Mouse (Mus musculus): ENCODE results near the gene Macf1. TPM values are rescaled to one million over a fixed set of nuclear protein-coding genes. Genes with fewer than 3 reads are reported as not detected.
A peak's percentile ranks its signal among the peaks of the same experiment; 100 is the strongest.

The Macf1 gene
- polyA plus RNA-seq, 1 experiment from 2014 or later: 114 TPM

DNA sequence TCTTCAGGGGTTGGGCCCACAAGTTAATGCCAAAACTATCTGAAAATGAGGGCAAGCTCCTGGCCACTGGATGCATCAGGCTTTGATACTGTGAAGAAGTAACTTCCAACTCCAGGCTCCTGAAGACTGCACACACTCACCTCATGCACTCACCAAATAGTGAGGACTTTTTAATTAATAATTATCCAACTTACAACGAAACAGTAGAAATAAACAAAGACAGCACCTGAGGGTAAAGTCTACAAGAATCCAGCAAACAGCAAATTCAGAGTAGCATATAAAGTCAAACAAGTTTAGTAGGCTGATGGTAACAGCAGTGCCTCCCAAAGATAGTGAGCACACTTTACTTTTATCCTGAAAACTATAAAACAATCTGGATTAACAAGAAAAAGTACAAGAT, 168.5 kb downstream of the Macf1 start:
- no peak overlapping the region for H3K27ac ChIP-seq (ENCODE audit: low read depth, low read length)
- no peaks in the 10 kb centered on the region for H3K36me3 ChIP-seq (ENCODE audit: control insufficient read depth, insufficient read depth, low read length)
- no peak overlapping the region for H3K4me3 ChIP-seq (ENCODE audit: low read depth, low read length)
- no peak overlapping the region for H3K9ac ChIP-seq (ENCODE audit: low read depth, low read length)
- no peak for DNase-seq (ENCODE audit: low spot score)
- no peak overlapping the region for H3K4me2 ChIP-seq (replicated peaks; ENCODE audit: low read depth, low read length)
- no peaks in the 10 kb centered on the region for H3K4me1 ChIP-seq (replicated peaks; ENCODE audit: control insufficient read depth, insufficient read depth, low read length)
- ATAC-seq (ENCODE audit: low FRiP score): no peak
- no peaks in the 10 kb centered on the region for H3K9me3 ChIP-seq (ENCODE audit: control insufficient read depth, low read length)
- no peaks in the 10 kb centered on the region for H3K27me3 ChIP-seq (ENCODE audit: control insufficient read depth, insufficient read depth, low read length)
- 97% methylated on average over 1 of the region's 1 CpGs for WGBS

DNA sequence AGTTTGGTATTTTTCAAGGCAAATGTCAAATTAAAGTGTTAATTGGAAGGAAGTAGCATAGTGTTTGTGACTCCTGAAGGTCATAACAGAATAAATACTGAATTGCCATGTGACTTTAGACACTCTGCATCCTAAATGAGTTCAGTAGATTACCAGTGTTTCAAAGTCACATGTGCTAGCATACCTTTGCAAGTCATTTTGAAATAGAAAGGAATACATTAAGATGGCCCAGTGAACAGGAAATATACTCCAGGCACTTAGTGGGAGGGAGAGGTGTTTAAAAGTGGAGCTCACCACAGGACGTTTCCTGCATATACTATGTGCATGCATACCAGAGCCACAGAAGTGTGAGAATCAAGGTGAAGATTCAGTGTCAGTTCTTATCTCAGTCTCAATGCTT, 174.0 kb downstream of the Macf1 start:
- 0 out of 2 replicates have a peak, but pooled peaks cover 3% of the 10 kb centered on the region for H3K36me3 ChIP-seq (ENCODE audit: control insufficient read depth, insufficient read depth, low read length)

DNA sequence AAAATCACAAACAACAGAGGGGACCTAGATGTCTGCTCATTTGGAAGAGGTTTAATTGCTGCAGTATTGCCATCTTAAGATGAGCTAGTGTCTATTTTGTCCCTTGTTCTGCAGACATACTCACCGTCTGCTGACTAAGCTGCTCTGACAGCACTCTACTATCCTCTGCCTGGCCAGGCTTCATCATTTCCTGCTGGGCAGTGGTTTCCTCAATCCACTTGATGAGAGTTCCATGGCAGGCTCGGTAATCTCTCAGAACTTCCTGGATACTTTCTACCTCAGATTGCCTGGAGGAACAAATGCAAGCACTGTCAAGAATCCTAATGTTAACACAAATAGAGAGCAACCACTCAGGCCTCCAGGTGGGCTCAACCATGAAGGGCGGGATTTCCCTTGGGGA, 195.1 kb downstream of the Macf1 start:
- ATAC-seq (ENCODE audit: low FRiP score) (no peak), DNase-seq (ENCODE audit: low spot score) (no peak)
- no peaks in the 10 kb centered on the region for H3K4me1 ChIP-seq (replicated peaks; ENCODE audit: control insufficient read depth, insufficient read depth, low read length)

More for the DNA sequence above, 174.0 kb downstream of the Macf1 start:
- no peak overlapping the region for H3K9ac ChIP-seq (ENCODE audit: low read depth, low read length)
- ATAC-seq (ENCODE audit: low FRiP score) (no peak), DNase-seq (ENCODE audit: low spot score) (no peak)
- no peak overlapping the region for H3K27ac ChIP-seq (ENCODE audit: low read depth, low read length)
- no peaks in the 10 kb centered on the region for H3K4me1 ChIP-seq (replicated peaks; ENCODE audit: control insufficient read depth, insufficient read depth, low read length)
- no peak overlapping the region for H3K4me3 ChIP-seq (ENCODE audit: low read depth, low read length)
- no peak overlapping the region for H3K4me2 ChIP-seq (replicated peaks; ENCODE audit: low read depth, low read length)
- no peaks in the 10 kb centered on the region for H3K9me3 ChIP-seq (ENCODE audit: control insufficient read depth, low read length)
- H3K27me3 ChIP-seq (ENCODE audit: control insufficient read depth, insufficient read depth, low read length): no peaks in the 10 kb centered on the region
- WGBS: 61% methylated on average over 1 of the region's 1 CpGs

DNA sequence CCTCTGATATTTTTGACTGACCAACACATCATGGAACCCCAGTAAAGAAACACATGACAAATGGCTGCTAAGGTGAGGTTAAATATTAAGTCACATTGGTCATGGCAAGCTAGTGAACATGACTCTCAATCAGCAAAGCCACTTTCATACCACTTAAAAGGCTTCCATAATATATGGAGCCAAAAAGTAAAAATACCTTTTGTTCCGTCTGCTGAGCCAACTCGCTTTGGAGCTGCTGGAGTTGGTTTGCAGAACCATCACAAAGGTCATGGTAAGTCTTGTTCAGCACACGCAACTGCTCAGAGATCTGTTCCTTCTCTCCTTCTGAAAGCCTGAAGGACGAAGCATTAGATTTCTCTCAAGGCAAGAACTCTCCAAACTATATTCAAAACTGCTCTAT, 204.2 kb downstream of the Macf1 start:
- Histone ChIP-seq H3K4me2 (replicated peaks; ENCODE audit: low read depth, low read length) (no peak overlapping the region), H3K27me3 (ENCODE audit: control insufficient read depth, insufficient read depth, low read length) (no peaks in the 10 kb centered on the region), H3K9ac (ENCODE audit: low read depth, low read length) (no peak overlapping the region), H3K4me3 (ENCODE audit: low read depth, low read length) (no peak overlapping the region), H3K9me3 (ENCODE audit: control insufficient read depth, low read length) (no peaks in the 10 kb centered on the region), H3K36me3 (ENCODE audit: control insufficient read depth, insufficient read depth, low read length) (no peaks in the 10 kb centered on the region; the same call in 1 of the 2 replicates), H3K27ac (ENCODE audit: low read depth, low read length) (no peak overlapping the region), H3K4me1 (replicated peaks; ENCODE audit: control insufficient read depth, insufficient read depth, low read length) (no peaks in the 10 kb centered on the region)
- DNase-seq (ENCODE audit: low spot score) (no peak), ATAC-seq (ENCODE audit: low FRiP score) (no peak)
- WGBS: 94% methylated on average over 4 of the region's 4 CpGs

More for the DNA sequence above, 195.1 kb downstream of the Macf1 start:
- Histone ChIP-seq H3K4me2 (replicated peaks; ENCODE audit: low read depth, low read length) (no peak overlapping the region), H3K9me3 (ENCODE audit: control insufficient read depth, low read length) (no peaks in the 10 kb centered on the region), H3K4me3 (ENCODE audit: low read depth, low read length) (no peak overlapping the region), H3K27me3 (ENCODE audit: control insufficient read depth, insufficient read depth, low read length) (no peaks in the 10 kb centered on the region), H3K27ac (ENCODE audit: low read depth, low read length) (no peak overlapping the region), H3K36me3 (ENCODE audit: control insufficient read depth, insufficient read depth, low read length) (peaks cover 18% of the 10 kb centered on the region; the same call in 1 of the 2 replicates), H3K9ac (ENCODE audit: low read depth, low read length) (no peak overlapping the region)
- 86% methylated on average over 3 of the region's 3 CpGs for WGBS

DNA sequence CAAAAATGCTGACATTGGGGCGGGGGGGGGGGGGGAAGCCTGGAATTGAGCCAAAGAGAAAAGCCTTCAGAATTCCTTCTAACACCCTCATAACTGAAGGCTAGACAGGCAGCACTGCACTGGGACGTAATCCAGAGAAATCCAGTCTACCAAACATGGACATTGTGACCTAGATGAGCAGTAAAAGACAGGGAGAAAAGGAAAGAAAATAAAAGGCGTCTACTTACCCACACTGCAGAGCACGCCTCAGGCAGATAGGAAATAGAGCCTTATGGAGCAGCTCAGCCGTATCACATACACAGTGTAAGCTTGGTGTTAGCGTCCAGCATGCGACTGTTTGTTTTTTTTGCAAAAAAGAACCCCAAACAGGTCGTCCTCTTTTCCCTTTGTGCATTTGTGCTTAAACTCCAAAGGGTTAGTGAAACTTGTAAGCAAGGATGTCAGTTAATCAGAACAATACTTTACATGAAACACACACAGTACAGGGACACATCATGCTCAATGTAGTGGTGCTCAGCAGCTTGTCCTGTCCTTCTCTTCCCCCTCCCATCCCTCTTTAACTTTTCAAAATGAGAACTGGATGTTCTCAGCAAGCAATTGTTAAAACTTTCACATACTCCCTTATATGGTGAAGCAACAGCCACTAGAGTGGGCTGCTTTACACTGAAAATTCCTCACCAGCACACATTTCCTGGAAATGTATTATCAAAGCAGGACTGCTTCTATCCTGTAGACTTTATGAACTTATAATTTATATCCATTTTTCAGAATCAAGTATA, 205.3 kb downstream of the Macf1 start:
- no peaks in the 10 kb centered on the region for H3K4me1 ChIP-seq (replicated peaks; ENCODE audit: control insufficient read depth, insufficient read depth, low read length)
- H3K9ac ChIP-seq (ENCODE audit: low read depth, low read length): no peak overlapping the region
- H3K27me3 ChIP-seq (ENCODE audit: control insufficient read depth, insufficient read depth, low read length): no peaks in the 10 kb centered on the region
- no peak overlapping the region for H3K27ac ChIP-seq (ENCODE audit: low read depth, low read length)
- ATAC-seq (ENCODE audit: low FRiP score) (no peak), DNase-seq (ENCODE audit: low spot score) (no peak)
- H3K4me2 ChIP-seq (replicated peaks; ENCODE audit: low read depth, low read length): no peak overlapping the region
- no peak overlapping the region for H3K4me3 ChIP-seq (ENCODE audit: low read depth, low read length)
- 88% methylated on average over 7 of the region's 8 CpGs for WGBS
- H3K9me3 ChIP-seq (ENCODE audit: control insufficient read depth, low read length): no peaks in the 10 kb centered on the region
- no peaks in the 10 kb centered on the region; the same call in 1 of the 2 replicates for H3K36me3 ChIP-seq (ENCODE audit: control insufficient read depth, insufficient read depth, low read length)

DNA sequence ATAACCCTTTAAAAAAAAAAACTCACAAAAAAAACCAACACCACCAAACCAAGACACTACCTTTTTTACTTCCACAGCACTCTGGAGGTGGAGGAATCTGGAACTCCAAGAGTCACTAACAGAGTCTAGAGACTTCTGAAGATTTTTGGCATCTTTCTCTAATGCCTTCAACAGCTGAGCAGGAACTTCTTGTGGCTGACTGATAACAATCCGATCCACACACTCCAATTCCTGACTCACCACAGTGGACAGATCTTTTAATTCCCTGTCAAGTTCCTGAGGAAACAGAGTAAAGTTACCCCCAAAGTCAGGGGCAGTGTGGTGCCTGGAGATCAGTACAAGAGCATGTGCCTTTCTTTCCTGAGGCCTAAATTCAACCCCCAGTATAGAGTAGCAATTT, 218.4 kb downstream of the Macf1 start:
- ATAC-seq (ENCODE audit: low FRiP score): no peak

DNA sequence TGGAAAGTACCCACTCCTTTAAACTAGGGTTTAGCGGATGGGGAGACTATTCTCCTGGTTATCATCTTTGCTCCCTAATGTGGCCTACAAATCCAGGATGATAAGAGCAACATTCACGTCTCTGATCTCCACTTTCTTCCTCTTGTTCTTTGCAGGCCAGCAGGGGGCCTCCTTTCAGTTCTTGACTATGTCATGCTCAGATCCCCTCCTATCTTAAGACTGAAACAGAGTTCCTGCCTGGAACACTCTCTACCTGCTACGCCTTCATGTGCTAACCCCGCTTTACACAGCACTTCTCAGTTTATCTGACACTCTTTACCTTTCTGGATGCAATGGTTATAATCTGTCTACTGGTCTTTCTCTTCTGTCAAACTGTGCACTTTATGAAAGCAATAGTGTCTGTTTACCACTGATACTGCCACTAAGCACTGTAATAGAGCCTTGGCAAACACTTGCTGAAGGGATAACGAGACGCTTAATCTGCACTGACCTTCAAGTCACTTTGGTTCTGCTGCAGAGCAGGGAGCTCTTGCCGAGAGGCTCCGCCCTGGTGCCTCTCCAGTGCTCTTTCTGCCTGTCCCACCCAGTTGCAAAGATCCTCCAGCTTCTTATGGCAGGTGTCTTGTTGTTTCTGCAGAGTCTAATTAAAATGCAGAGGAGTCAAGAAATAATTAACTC, 223.4 kb downstream of the Macf1 start:
- no peak overlapping the region for H3K4me3 ChIP-seq (ENCODE audit: low read depth, low read length)
- WGBS: 85% methylated on average over 8 of the region's 8 CpGs
- H3K36me3 ChIP-seq (ENCODE audit: control insufficient read depth, insufficient read depth, low read length): peaks cover 8% of the 10 kb centered on the region; the same call in 1 of the 2 replicates
- no peaks in the 10 kb centered on the region for H3K9me3 ChIP-seq (ENCODE audit: control insufficient read depth, low read length)
- H3K9ac ChIP-seq (ENCODE audit: low read depth, low read length): no peak overlapping the region
- ATAC-seq (ENCODE audit: low FRiP score) (no peak), DNase-seq (ENCODE audit: low spot score) (peak; percentile 32)
- no peak overlapping the region for H3K4me2 ChIP-seq (replicated peaks; ENCODE audit: low read depth, low read length)
- no peak overlapping the region for H3K27ac ChIP-seq (ENCODE audit: low read depth, low read length)
- no peaks in the 10 kb centered on the region for H3K4me1 ChIP-seq (replicated peaks; ENCODE audit: control insufficient read depth, insufficient read depth, low read length)
- no peaks in the 10 kb centered on the region for H3K27me3 ChIP-seq (ENCODE audit: control insufficient read depth, insufficient read depth, low read length)

More for the DNA sequence above, 218.4 kb downstream of the Macf1 start:
- Histone ChIP-seq H3K27ac (ENCODE audit: low read depth, low read length) (no peak overlapping the region), H3K9ac (ENCODE audit: low read depth, low read length) (no peak overlapping the region), H3K9me3 (ENCODE audit: control insufficient read depth, low read length) (no peaks in the 10 kb centered on the region), H3K4me3 (ENCODE audit: low read depth, low read length) (no peak overlapping the region), H3K27me3 (ENCODE audit: control insufficient read depth, insufficient read depth, low read length) (no peaks in the 10 kb centered on the region), H3K4me1 (replicated peaks; ENCODE audit: control insufficient read depth, insufficient read depth, low read length) (no peaks in the 10 kb centered on the region), H3K4me2 (replicated peaks; ENCODE audit: low read depth, low read length) (no peak overlapping the region), H3K36me3 (ENCODE audit: control insufficient read depth, insufficient read depth, low read length) (peaks cover 2% of the 10 kb centered on the region; the same call in 1 of the 2 replicates)
- WGBS: 87% methylated on average over 1 of the region's 1 CpGs
- no peak for DNase-seq (ENCODE audit: low spot score)

DNA sequence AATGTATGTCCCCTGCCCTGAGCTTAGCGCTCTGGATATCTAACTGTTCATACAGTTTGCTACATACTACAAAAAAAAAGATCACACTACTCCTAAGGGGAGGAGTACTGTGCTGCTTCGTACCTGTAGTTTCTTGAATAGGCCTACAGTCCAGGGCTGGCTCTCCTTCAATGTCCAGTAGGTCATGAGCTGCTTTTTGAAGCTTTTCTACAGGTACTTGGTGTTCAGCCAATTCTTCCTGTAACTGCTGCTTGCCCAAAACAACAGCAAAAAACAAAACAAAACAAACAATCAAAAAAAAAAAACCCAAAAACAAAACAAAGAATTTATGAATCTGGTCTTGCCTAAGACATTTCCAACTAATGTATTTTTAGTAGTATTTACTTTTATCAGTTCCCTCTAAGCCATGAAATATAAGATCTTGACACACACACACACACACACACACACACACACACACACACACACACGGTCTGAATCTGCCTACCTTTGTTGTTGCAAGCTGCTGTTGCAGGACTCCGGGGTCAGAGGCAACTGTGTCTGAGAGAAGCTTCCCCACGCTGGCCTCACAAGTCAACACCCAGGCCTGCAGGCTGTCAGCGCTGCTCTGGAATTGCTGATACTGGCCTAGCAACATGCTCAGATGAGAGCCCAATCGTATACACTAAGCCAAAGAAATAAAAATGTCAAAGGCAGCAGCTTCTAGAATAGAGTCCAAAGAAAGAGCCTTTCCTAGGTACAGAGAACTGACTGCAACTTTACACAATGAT, 229.1 kb downstream of the Macf1 start:
- no peak overlapping the region for H3K4me2 ChIP-seq (replicated peaks; ENCODE audit: low read depth, low read length)
- no peaks in the 10 kb centered on the region for H3K4me1 ChIP-seq (replicated peaks; ENCODE audit: control insufficient read depth, insufficient read depth, low read length)
- no peaks in the 10 kb centered on the region for H3K27me3 ChIP-seq (ENCODE audit: control insufficient read depth, insufficient read depth, low read length)
- WGBS: 86% methylated on average over 7 of the region's 7 CpGs
- no peak overlapping the region for H3K4me3 ChIP-seq (ENCODE audit: low read depth, low read length)
- H3K9ac ChIP-seq (ENCODE audit: low read depth, low read length): no peak overlapping the region
- H3K27ac ChIP-seq (ENCODE audit: low read depth, low read length): no peak overlapping the region
- H3K36me3 ChIP-seq (ENCODE audit: control insufficient read depth, insufficient read depth, low read length): peaks cover 8% of the 10 kb centered on the region; the same call in 1 of the 2 replicates
- no peaks in the 10 kb centered on the region for H3K9me3 ChIP-seq (ENCODE audit: control insufficient read depth, low read length)
- DNase-seq (ENCODE audit: low spot score) (no peak), ATAC-seq (ENCODE audit: low FRiP score) (no peak)
